Mouse (Mus musculus): ENCODE data around the gene Tmem8.
"Not testable (repeated sequence)": the region's sequence is repeated elsewhere in the genome, so short reads cannot be mapped to it uniquely, and the experiment has no call there.

Tmem8 gene

DNA sequence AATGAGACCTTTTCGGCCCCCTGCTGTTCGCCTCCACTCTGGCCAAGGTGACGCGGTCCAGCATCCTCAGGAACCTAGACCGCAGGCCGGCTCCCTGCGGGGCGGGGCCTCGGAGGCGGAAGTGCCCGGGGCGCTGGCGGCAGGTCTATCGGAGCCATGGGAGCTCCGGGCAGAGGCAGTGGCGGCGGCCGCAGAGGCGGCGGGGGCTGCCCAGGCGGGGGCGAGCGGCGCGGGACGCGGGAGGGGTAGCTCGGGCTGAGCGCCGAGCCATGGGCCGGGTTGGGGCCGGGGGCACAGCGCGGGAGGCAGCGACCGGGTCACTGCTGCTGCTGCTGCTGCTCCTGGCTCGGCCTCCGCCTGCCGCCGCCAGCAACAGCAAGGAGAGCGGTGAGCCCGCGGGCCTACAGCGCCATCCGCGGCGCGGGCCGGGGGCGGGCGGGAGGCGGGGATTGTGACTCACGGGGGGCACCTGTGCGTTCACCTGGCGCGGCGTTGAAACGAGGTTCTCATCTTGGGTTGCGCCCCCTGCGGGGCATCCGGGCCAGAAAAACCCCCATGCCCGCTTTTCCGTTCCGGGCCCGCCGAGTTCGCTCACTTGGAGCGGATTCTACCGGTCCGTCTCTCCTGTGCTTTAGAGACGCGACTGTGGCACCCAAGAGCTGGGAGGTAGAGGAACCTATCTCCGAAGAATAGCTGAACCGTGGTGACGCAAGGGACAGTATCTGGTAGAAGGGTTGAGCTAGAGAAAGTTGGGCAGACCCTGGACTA lies at the start of gene Tmem8:
Gene Tmem8, plus strand, starts transcription at position 119 of the 768 bp plus-strand sequence.
- DNase-seq = peak; percentile 79

DNA sequence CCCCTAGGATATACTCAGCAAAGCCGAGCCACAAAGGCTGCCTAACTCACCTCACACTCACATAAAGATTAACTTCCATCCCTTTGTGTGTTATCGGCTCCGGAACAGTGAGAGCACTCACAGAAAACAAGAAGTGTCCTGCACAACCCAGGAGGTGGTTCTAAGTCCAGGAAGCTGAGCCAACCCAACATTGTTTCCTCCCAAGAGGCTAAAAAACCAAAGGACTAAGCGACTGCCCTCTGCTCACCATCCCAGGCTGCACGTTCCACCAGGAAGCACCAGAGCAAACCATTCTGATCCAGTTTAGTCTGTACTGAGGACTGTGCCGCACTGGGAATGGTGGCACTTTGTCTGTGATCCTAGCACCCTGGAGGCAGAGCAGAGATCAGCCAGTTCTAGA lies 48.2 kb upstream of the Tmem8 start:
- no peak for DNase-seq

DNA sequence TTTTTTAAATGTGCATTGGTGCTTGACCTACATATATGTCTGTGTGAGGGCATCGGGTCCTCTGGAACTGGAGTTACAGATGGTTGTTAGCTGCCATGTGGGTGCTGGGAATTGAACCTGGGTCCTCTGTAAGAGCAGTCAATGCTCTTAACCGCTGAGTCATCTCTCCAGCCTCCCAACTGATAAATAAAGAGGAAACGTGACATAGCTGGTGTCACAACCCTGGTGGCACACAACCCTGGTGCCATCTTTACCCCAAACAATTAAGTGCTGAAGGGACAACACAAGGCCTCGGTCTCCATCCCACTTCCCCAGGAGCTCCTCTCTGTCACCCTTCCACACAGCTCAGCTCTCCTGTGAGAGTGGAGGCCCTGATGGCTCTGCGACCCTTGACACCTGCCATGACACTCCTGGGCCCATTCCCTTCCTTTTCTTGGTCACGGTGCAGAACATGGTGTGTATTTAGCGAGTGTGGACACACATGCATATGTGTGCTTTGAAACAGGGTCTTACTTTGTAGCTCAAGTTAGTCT lies 46.5 kb upstream of the Tmem8 start:
- no peak for DNase-seq

DNA sequence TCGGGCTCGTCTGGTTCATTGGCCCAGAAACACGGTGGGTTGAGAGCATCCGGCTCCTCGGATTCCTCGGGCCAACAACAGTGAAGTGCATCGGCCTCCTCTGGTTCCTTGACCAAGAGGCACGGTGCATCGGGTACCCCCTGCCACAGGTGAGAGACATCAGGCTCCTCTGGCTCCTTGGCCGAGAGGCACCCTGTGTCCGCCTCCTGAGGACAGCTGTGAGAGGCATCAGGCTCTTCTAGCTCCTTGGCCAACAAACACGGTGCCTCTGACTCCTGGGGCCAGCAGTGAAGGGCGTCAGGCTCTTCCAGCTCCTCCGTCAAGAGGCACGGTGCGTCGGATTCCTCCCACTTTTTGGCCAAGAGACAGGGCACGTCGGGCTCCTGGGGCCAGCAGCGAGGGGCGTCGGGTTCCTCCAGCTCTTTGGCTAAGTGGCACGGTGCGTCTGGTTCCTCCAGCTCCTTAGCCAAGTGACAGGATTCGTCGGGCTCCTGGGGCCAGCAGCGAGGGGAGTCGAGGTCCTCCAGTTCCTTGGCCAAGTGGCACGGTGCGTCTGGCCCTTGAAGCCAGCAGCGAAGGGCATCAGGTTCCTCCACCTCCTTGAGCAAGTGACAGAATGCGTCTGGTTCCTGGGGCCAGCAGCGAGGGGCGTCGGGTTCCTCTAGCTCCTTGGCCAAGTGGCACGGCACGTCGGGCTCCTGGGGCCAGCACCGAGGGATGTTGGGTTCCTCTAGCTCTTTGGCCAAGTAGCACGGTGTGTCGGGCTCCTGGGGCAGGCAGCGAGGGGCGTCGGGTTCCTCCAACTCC lies 44.9 kb upstream of the Tmem8 start:
- DNase-seq = peak; percentile 7

DNA sequence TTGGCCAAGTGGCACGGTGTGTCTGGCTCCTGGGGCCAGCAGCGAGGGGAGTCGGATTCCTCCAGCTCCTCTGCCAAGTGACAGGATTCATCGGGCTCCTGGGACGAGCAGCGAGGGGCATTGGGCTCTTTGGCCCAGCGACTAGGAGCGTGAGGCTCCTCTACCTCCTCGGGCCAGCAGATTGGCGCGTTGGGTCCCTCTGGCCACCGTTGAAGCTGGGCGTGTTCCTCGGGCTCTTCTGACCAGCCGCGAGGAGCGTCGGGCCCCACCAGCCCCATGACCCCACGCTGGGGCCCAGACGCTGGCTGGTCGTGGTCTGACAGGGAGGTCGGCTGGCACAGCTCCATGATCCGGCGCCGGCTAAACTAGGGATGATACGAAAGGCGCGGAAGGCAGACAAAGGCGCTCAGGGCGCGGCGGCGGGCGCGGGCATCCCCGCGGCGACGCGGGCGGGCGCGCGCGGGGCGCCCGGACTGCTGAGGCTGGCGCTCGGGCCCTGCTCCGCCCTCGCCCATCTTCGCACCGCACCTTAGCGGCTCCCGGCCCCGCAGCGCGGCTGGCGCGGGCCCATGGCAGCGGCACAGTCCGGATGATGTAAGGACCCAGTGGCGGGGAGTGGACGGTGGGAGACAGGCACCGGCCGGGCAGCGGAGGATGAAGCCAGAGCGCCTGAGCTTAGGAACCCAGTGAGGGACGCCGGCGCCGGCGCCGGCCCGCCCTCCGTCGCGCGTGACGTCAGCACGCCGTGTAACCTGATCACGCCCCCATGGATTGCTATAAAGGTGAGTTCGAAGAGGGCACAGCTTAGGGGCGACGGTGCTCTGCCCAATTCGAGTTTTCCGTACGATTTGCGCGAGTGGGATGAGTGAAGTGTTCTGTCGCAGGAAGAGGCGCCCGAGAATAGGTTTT lies 44.0 kb upstream of the Tmem8 start, which contains the start of gene Rab11fip3:
Gene Rab11fip3, minus strand, starts transcription at position 725 of the 909 bp plus-strand sequence.
- DNase-seq = peak; percentile 82

DNA sequence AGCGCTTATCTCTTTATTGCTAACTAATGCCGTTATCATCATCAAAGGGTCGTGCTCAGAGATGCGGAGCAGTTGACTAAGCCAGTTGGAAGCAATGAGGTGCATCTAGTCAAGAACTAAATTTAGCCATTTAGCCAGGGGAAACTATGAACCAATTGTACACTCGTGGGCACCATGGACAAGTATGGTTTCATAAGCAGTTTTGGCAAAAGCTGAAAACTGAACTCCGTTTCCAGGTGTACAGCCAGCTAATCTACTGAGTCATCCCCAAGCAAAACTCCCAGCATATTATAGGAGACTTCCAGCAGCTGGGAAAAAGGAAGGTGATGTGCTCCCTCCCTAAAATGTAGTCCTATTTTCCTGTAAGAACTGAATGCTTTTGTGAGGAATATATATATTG lies 43.0 kb upstream of the Tmem8 start:
- no peak for DNase-seq

DNA sequence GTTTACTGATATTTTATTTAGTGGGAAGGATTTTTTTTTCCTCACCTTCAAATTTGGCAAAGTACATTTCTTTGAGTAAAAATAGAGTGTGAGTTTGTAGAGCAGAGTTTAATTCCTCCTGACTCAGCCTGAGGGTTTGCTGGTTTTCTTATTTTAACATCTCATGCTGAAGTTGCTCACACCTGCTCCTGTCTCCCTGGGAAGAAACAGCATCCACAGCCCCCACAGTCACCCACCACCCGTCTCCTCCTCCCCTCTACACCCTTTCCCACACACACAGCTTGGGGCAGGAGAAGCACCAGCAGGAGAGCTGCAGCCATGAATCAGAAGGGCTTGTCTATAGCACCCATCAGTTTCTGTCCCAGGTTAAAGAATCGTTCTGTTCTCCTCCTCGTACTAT lies 37.9 kb upstream of the Tmem8 start:
- DNase-seq = no peak

DNA sequence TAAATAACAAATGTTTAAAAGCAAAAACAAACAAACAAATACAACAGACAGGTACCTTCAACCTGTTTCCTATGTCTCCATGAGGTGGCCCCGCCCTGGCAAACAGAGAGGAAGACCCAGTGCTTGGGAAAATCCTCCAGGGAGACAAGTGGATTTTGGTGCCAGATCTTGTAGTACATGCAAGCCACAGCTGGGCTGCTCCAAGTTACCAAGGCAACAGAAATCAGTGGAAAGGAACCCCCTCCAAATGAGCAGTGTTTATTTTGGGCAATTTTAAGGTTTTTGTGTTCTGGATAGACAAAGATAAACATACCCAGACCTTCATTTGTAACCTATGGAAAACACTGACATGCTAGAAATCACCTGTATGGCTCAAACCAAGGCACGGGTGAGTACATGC lies 34.2 kb upstream of the Tmem8 start:
- DNase-seq = no peak

DNA sequence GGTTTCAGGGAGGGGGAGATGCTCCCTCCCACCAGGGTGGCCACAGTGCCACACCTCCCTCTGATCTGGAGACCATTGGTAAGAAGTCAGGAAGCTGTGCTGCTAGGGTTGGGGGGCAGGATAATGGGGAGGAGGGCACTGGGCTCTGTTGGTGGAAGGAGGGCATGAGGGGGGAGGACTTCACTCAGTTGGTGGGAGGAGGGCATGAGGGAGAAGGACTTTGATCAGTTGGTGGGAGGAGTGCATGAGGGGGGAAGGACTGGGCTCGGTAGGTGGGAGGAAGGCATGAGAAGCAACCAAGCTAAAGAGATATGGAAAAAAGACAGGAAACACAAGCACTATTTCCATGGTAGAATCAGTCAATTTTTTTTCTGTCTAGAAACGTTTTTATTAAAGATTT lies 32.2 kb upstream of the Tmem8 start:
- DNase-seq = no peak

DNA sequence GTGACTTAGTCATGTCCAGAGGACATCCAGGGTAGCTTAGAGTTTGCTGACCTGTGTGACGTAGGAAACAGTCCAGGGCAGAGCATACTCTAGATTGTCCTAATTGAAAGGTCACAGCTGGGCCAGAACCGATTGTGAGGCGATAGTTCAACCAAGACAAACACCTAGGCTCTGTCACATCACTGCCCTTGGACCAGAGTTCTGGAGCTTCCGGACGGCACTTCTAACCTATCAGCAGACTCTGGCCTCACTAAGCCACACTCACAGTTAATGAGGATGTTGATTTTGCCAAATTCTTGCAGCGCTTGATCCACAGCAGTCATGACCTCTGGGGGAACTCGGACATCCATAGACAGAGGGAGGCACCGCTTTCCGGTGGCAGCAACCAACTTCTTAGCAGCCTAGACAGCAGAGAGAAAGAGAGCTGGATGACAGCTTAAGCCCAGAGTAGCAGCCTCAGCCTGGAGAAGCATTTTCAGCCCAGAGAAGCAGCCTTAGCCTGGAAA lies 26.0 kb upstream of the Tmem8 start:
- no peak for DNase-seq

DNA sequence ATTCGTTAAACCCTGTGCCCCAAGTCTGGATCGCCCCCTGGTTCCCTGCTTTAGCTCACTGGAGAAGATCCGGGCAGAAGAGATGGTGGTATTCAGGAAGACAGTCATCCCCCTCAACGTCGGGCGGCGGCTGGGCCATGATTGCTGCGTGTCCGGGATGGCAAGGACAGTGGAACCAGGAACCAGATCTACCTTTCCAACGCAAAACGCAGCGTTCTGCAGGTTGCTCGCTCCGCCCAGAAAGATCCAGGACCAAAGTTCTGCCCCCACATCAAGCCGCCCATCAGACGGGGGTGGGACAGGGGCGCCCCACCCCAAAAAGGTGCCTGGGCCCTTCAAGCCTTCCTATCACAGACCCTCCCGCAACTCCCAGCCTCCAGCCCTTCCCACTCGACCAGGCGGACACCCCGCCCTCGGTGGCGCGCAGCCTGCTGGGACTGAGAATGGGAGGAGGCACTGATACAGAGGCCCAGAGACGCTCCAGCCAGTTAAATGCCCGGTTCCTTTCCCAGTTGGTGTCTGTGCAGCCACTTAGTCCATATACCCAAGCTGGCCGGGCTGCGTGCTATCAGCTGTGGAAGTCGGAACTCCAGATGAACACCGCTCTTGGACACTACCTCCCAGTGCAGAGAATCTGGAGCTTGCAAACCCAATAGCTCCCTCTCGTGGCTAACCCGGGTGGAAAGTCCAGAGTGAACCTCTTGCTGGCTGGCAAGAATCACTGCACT lies 23.0 kb upstream of the Tmem8 start, which contains the start of gene Decr2:
Gene Decr2, minus strand, starts transcription at position 433 of the 728 bp plus-strand sequence.
- DNase-seq = peak; percentile 85

DNA sequence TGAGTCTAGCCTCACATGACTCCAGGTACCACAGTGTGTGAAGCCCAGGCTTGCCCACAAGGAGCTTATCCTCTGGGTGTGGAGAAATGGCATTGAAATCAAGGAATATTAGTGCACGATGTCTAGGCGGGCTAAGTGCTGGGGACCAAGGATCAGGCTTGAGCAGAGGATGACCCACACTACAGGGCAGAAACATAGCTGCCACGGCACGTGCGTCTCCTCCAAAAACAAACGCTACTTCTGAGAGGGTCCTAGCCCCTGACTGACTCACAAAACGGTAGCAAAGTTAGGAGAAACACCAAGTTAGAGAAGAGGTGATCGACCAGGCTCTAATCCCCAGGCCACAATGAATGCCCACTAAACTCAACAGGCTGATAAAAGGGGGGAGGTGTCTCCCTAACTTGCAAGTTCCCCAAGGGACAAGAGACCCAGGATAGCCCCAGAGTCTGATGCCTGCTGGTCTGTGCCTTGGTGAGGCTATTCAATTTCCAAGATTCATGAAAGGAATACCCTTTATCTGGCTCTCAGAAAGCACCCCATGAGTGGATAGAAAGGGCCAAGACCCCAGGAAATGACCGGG lies 18.5 kb upstream of the Tmem8 start:
- DNase-seq = no peak

DNA sequence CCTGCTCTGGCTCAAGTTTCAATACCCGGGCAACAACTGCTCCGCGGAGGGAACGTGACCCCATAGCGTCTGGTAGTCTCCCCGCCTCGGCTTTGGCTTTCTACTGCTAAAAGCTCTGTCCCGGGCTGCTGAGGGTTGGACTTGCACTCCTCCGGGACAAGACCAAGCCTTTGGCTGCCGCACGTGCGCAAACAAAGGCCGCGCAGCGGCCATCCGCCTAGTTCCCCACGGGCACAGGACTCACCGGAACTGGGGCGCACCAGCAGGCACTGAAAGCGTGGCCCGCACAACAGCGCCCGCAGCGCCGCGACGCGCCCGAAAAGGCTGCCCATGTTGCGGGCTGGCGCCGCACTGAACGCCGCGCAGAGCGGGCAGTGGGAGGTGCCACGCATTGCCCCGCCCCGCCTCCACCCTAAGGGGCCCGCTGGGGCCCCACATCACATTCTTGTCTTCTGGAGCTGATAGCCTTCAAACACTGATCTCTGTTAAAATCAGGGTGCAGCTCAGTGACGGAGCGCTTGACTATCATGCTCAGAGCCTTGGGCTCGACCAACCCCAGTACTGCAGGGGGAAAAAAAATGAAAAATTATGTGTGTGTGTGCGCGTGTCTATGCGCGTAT lies 17.9 kb upstream of the Tmem8 start, which contains the start of gene Nme4:
Gene Nme4, minus strand, starts transcription at position 482 of the 620 bp plus-strand sequence.
- peak; percentile 58 for DNase-seq

DNA sequence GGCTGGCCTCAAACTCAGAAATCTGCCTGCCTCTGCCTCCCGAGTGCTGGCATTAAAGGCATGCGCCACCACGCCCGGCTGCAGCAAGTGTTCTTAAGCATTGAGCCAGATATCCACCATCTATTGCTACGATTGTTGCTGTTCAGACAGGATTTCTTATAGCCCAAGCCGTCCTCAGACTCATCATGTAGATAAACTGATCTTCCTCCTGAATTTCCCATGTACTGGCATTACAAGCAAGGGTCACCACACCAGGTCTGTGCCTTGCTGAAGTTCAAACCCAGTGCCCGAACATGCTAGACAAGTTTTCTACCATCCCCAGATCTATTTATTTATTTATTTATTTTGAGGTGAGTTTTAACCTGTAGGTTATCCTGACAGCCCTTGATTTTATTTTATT lies 14.6 kb upstream of the Tmem8 start:
- DNase-seq = no peak

DNA sequence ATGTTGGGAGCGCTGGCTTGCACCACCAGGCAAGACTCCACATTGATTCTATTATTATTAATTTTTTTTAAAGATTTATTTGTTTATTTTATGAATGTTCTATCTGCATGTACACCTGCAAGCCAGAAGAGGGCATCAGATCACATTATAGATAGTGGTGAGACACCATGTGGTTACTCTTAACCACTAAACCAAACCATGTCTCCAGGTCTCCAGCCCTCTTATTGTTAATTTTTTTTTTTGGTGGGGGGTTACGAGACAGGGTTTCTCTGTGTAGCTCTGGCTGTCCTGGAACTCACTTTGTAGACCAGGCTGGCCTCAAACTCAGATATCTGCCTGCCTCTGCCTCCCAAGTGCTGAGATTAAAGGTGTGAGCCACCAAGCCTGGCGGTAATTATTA lies 13.8 kb upstream of the Tmem8 start:
- DNase-seq = not testable (repeated sequence)

DNA sequence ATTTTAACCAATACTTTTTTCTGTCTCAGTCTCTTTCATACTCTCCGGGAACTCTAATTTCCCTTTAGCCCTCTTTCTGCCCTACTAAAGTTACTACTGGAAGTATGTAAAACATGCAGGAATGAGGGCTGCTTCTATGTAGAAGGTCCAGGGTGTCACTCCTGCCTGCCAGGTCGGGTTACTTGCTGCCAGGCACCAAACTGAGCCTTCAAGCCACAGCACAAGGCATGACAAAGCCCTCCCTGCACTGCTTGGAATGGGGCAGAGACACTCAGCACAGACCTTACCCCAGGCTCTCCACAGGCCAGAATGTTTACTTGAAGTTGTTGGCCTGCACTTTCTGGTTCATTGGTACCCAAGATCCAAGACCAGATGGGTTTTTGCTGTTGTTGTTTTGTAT lies 12.9 kb upstream of the Tmem8 start:
- no peak for DNase-seq

DNA sequence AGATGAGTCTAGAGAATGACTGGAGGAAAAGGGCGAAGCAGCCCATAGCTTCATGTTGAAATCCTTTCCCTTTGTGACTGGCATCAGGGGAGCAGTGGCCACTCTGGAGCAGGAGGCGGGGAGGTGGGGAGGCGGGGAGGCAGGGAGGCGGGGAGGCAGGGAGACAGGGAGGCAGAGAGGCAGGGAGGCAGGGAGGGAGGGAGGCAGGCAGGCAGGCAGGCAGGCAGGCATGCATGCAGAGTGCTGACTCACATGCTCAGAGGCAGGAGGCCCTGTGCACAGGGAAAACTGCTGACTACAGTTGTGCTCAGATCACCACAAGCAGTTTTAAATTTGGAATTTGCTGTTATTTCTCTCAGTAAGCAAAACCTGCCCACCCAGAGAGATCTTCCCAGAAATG lies 11.6 kb upstream of the Tmem8 start:
- no peak for DNase-seq

DNA sequence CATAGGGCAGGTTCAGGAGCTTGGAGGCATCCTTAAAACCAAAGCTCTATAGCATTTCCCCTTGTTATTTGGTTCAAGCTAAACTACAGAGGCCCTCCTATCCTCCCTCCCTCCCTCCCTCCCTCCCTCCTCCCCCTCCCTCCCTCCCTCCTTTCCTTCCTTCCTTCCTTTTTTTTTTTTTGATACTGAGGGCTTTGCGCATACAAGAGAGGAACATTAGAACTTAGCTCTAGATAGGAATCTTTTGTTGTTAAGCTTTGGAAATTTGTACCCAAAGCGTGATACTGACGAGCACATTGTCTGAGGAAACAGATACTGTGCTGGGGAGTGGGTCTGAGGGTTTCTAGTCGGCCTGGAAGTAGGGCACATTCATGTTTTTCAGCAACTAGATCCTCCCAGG lies 7.5 kb upstream of the Tmem8 start:
- DNase-seq = no peak

DNA sequence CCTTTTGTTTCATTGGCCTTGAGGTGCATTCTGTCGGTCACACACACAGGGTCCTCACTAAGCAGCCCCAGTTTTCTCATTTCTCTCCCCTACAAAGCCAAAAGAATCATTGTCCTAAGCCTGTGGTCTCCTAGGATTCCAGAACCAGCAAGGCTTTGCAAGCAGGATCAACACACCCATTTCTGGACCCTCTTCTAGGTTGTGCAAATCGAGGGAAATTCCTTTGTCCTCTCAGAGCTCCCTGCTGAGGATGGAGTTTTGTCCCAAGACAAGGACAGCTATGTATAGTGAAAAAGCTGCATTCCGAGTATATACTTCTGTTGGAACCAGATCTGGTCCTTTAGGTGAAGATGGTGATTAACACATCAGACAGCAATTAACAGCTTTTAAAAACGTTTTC lies 2.9 kb upstream of the Tmem8 start:
- no peak for DNase-seq

DNA sequence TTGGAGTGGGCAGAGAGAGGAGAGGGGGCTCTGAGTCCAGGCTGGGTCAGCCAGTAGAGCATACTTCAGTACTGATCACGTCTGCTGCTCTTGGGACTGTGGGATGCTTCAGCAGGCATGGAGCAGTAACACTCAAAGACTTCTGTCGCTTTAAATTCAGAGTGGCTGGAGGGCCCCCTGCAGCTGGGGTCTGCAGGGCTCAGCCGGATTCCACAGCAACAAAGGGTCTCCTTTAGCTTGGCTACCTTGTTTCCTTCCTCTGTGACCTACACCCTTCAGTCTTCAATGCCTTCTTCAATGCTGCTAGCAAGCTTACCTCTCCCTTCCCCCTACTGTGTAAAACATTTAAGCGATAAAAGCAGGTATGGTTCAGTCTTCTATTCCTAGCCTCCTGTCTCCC lies 2.1 kb upstream of the Tmem8 start:
- no peak for DNase-seq

DNA sequence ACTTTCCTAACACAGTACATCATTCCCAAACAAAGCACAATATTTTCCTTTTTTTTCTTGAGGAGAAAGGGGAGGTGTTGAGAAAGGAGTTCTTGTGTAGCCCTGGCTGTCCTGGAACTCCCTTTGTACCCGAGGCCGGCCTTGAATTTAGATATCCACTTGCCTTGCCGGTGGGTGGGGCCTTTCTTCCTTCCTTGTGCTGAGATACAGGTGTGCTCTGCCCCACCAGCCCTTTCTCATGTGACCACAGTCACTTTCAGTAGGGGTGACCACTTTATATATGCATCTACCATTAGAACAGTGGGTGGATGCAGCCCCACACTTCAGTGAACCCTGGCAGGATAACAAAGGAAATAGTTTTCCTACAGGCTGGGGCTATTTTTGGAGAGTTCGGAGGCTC lies 1.4 kb upstream of the Tmem8 start:
- DNase-seq = no peak
